Mouse (Mus musculus) hindlimb bud, embryonic 11.5 days (tissue): ENCODE results near the gene Znhit1.

Experiments used
- DNase-seq: peaks from one replicate; pipeline ENCODE4 v3.0.0-alpha.2; 2012; ENCODE audit warnings: low read depth, low spot score; ENCODE audit errors: extremely low spot score

The Znhit1 gene

DNA sequence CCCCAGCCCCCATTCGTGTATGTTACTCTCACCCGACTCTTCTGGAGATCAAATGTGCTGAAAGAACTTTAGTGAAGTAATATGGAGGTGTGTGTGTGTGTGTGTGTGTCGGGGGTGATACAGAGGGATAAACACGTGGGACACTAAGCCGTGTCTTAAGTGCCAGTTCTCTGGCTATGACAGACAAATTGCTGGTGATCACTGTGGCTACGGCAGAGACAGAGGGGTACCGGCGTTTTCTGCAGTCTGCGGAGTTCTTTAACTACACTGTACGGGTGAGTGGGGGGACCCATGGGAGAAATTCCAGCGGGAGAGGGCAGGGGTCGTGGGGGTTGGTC, at the start of gene Znhit1:
Gene Znhit1, minus strand, starts transcription at position 88 of the 338 bp plus-strand sequence.
- no peak for DNase-seq

DNA sequence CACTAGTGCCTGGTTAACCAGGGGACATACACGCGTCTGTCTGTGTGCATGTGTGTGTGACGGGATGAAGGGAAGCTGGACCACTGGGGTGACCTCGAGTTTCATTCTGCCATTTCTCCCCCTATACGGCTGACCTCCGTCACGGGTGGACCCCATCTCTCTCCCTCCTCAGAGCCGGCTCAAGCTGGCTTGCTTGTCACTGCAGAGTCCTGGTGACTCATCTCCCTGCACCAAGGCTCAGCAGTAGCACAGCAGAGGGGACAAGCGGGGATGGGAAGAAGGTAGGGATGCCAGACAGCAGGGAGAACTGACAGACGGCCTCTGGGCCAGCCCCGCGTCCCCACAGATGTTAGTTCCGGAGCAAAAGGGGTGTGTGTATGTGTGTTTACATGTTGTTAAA, 48.4 kb upstream of the Znhit1 start:
- no peak for DNase-seq

DNA sequence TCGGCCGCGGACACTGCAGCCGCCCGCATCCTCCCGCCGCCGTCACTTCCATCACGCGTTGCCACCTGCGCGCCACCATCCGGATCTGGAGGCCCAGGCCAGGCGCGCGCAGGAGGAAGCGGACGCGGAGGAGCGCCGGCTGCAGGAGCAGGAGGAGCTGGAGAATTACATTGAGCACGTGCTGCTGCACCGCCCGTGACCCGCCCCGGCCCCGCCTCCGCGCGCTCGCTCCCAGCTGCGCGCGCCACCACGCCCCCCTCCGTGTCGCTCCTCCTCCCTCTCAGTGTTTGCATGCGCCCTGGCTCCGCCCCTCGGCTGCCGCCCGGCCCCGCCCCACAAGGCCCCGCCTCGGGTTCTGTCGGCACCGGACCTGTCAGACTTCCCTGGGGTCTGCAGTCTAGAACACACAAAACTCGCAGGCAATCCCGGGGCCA, 44.8 kb upstream of the Znhit1 start:
- peak; percentile 46 for DNase-seq

DNA sequence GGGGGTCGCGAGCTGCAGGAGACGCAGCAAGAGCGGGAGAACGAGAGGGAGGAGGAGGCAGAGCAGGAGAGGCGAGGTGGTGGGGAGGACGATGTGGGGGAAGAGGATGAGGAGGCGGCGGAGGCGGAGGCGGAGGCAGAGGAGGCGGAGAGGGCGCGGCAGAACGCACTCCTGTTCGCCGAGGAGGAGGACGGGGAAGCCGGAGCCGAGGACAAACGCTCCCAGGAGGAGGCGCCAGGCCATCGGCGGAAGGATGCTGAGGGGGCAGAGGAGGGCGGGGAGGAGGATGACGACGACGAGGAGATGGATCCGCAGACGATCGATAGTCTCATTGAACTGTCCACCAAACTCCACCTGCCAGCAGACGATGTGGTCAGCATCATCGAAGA, 44.2 kb upstream of the Znhit1 start:
- DNase-seq: no peak

DNA sequence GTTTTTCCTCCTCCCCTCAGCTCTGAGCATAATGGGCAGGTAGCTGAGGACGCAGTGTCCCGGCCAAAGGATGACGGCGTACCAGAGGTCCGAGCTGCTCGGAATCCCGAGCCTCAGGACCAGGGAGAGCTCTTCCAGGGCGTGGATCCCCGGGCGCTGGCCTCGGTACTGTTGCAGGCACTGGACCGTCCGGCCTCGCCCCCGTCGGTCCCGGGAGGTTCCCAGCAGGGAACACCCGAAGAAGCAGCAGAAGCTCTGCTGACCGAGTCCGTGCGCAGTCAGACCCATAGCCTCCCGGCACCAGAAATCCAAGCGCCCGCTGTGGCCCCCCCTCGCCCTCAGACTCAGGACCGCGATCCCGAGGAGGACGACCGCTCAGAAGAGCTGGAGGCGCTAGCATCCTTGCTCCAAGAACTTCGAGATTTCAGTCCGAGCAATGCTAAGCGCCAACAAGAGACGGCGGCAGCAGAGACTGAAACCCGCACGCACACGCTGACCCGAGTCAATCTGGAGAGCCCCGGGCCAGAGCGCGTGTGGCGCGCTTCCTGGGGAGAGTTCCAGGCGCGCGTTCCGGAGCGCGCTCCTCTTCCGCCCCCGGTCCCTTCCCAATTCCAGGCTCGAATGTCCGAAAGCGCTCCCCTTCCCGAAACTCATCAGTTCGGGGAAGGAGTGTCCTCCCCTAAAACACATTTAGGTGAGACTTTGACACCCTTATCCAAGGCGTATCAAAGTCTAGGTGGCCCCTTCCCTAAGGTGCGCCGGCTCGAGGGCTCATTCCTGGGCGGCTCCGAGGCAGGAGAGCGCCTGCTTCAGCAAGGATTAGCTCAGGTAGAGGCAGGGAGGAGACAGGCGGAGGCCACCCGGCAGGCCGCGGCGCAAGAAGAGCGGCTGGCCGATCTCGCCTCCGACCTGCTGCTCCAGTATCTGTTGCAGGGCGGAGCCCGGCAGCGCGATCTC, 43.5 kb upstream of the Znhit1 start:
- DNase-seq: no peak

DNA sequence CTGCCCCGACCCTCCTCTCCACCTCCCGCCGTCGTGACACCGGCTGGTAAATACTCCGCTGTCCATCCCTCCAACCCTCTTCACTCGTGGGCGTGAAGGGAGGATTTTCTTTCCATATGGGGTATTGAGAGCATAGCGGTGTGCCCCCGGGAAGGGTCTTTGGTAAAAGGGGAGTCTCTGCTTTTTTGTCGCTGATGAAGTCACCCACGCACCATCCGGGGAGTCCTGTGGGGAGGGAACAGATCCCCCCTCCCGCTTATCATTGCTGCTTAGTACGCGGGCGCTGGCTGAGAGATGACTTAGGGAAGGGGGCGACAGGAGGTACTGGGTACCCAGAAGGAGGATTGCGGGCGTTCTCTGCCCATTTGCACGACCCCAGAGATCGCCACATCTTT, 42.6 kb upstream of the Znhit1 start:
- DNase-seq: no peak

DNA sequence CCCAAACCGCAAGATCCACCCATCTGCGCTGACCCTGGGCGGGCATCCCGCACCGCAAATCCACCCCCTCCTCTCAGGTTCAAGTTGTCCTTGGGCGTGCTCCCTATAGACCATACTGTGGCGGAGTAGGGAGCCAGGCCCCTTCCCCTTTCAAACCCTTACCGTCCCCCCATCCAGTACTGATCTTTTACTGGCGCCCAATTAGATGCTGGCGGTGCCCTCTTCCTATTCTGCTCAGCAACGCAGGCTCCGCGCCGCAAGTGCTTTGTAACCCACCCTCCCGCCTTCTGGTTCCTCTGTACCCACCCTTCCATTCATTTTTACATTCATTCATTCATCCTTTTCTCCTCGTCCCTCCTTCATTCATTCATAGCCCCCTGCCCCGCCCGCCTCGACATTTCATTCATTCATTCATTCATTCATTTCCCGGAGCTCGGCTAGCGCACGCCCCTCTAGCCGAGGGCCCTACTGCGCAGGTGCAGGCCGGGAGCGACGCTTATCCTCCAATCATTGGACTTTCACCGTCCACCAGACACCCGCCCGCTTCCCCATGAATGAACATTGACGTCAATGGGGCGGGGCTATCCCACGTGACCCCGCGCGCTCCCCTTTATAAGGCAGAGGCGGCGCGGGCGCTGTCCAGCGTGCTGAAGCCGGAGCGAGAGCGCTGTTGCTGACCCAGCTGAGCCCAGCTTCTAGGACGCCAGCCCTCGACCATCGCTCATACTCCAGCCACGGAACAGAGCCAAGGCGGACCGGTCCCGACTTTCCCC, 42.0 kb upstream of the Znhit1 start:
- peak; percentile 81 for DNase-seq

DNA sequence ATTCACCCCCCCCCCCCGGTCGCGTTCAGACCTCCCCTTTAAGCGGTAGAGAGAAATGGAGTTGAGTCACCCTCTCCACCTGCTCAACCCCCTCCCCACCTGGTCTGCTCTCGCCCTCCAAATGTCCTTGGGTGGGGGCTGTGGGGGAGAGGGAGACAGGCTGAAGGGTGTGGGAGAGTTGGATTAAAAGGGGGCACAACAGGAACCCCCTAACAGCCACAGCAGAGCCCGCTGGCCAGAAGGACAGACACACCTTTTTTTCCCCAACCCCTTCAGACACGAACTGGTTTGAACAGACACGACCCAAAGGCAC, 41.4 kb upstream of the Znhit1 start:
- no peak for DNase-seq

DNA sequence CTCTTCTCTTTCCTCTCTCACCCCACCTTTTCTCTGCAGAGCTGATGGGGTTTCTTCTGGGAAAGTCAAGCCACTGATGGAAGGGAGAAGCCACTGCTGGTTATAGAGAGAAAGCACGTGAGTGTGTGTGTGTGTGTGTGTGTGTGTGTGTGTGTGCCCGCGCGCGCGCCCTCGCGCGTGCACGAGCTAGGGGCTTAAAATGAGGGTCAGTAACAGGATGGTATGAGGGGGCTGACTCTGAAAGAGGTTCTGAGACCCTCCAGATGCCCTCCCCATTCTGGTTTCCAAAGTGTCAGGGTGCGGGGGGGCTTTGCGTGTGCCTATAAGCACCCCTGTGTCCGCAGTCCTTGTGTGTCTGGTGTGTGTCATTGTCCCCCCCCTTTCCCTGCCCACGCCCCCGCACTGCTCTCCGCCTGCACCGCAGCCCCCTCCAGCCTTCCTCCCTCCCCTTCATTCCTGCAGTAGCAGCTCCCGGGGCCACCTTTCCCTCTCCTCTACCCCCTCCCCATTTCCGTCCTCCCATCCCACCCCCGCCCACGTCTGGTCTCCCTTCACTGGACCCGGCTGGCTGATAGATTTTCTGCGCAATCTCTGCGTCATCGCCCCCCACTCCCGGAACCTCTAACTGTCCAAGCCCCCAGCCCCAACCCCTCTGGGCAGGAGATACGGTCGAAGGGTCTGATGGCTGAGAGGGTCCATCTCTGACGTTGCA, 40.9 kb upstream of the Znhit1 start:
- DNase-seq: no peak

DNA sequence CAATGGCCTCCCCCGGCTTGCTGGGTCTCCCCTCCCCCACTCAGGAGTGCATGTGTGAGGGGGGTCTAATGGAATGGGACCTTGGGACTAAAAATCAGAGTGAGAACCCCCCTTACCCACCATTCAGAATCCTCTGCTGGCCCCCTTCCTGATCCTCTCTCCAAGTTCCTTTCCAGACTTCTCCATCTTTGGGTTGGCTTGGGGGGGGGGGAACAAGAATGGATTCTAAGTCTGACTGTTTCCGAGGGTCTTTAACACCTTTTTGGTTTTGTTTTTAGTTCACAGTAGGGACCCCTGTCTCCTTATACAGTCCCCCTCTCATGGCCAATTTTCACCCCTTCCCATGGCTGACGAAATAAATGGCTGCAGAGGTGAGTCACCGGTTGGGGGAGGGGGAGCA, 38.3 kb upstream of the Znhit1 start, which contains the start of gene Vgf:
Gene Vgf, plus strand, starts transcription at position 301 of the 400 bp plus-strand sequence.
- no peak for DNase-seq

DNA sequence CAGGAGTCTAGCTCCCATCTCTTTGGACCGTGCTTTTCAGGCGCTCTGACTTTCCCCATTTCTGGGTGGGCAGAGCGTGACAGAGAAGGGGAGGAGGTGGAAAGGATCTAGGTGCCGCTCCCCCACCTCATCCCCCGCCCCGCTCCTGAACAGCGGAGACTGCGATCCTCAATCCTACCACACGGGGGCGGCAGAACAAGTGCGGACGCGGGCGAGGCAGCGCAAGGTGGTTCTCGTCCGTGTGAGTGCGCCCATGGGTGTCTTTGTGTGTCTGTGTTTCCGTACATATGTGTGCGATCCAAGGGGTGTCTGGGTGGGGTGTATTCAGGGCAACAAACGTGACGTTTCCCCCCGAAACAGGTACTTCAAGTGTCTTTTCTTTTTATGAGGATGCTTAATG, 37.3 kb upstream of the Znhit1 start:
- no peak for DNase-seq

DNA sequence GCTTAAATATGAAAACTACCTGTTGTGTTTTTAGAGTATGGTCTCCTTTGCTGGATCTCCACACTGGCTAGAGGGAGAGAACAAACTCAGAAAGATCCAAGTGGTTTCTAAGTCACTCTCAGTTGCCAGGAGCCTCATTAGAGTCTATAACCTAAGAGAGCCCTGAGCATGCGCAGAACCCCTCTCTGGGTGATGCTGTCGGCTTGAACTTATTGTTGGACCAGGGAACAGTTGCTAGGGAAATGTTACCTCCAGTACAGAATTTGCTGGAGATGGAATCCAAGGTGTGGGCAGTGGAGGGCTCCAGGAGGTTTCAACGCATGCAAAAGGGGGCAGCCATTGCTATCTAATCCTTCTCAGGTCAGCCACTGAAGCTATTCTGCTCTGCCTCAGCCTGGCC, 36.5 kb upstream of the Znhit1 start:
- DNase-seq: no peak

DNA sequence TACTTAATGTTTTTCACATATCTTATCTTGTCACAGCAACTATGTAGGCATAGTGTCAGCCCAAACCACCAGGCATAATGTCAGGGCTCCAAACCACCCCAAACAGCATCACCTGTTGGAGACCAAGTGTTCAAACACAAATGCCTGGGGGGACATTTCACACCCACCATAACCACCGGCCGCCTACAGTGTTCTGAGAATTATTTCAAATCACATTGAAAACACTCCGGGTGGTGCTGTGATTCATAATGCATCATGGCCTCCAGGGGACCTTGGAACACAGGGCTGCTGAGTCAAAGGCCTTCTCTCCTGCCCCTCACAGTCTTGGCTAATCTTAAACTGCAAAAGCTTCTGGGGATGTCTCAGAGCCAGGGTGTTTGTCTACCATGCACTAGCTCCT, 28.1 kb upstream of the Znhit1 start:
- no peak for DNase-seq

DNA sequence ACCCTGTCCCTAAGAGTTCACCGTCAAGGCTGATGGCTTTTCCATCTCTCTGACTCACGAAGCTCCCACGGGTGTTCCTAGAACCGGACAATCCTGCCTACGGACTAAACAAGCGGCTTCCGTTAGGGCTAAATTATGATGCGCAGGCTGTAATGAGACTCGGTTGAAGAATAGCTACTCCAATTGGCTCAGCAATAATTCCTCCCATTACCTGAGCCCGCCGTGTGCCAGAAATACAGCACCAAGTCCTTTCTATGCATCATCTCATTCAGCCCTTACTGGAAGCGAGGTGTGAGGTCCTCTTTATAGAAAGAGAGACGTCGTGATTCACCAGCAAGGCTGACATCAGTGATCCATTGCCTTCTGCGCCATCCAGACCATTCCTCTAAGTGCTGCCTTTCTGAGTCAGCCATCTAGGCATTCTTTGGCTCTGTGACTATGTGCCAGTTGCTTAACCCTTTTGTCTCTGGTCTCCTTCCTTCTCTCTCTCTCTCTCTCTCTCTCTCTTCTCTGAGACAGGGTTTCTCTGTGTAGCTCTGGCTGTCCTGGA, 24.7 kb upstream of the Znhit1 start:
- no peak for DNase-seq

DNA sequence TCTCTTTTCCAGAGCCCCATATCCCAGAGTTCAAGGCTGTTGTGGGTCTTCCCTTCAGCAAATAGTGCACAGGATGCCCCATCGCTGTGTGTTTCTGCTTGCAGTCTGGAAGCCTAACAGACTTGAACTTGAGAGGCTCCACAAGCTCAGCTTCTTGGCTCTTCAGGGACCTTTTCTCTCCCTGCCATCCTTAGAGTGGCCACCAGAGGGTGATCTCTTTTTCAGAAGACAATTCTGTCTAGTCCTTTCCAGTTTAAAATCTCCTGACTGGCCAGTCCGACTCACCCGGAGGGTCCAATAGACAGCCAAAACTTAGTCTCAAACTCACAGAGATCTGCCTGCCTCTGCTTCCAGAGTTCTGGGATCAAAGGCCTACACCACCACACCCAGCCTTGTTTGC, 22.2 kb upstream of the Znhit1 start:
- no peak for DNase-seq

DNA sequence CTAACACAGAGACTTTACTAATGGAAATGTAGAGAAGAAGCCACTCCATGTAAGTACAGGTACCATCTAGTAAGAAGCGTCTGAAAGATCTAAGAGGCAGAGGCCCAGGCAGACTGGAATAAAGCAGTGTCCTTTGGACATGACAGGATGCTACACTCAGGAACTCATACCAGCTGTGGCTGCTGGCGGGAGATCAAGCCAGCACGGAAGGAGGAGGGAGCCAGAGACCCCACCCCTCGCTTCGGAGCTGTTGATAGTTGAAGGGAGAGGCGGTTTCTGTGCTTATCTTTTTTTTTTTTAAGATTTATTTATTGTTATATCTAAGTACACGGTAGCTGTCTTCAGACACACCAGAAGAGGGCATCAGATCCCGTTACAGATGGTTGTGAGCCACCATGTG, 19.5 kb upstream of the Znhit1 start:
- DNase-seq: no peak

DNA sequence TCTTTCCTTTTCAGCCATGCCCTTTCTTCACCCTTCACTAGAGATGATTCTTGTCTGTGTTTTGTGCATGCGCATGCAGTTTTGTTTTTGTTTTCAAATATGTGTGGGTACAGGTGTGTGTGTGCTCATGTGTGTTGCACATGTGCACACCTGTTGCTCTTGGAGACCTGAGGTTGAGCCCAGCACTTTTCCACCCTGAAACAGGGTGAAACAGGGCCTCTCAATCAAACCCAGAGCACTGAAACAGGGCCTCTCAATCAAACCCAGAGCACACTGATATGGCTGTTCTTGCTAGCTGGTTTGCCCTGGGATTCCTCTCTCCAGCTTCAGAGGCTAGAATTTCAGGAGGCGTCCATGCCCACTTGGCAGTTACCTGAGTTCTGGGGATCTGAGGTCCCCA, 12.8 kb upstream of the Znhit1 start:
- no peak for DNase-seq

DNA sequence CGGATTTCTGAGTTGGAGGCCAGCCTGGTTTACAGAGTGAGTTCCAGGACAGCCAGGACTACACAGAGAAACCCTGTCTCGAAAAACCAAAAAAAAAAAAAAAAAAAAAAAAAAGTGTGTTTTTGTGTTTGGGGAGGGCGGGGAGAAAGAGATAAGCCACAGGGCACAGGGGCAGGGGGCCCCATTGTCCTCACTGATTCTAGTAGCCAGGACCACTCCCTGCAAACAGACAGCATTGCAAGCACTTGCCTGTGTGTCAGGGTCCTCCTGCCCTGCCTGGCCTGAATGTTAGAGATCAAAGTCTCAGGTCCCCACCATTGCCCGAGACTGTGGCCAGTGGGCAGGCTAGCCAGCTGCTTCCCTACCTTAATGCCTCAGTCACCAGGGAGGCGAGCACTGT, 11.6 kb upstream of the Znhit1 start:
- no peak for DNase-seq

DNA sequence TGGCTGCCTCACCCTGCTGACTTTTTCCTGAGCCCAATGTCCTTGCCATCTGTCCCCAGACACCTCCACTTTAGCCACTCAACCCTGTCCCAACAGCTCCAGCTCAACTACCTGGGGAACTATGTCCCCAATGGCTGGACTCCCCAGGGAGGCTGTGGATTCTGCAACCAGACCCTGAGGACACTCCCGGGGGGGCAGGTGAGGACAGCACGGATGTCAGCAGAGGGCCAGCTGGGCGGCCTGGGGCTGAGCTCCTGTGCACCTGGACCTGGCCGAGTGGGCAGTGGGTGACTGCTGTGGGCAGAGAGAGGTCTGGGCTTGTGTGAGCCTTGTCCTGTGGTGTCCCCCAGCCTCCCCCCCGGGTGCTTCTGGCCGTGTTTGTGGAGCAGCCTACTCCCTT, 2.0 kb upstream of the Znhit1 start:
- DNase-seq: no peak

DNA sequence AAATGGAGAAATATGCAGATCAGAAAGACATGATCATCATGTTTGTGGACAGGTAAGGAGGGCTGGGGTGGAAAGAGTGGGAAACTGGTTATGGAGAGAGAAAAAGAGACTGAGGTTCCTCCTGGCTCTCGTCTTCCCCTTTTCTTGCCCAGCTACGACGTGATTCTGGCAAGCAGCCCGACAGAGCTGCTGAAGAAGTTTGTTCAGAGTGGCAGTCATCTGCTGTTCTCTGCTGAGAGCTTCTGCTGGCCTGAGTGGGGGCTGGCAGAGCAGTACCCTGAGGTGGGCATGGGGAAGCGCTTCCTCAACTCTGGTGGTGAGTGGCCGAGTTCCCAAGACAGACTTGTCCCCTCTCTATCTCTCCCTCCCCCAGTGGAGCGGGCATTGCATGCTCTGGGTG, 599 bp upstream of the Znhit1 start:
- DNase-seq: no peak

DNA sequence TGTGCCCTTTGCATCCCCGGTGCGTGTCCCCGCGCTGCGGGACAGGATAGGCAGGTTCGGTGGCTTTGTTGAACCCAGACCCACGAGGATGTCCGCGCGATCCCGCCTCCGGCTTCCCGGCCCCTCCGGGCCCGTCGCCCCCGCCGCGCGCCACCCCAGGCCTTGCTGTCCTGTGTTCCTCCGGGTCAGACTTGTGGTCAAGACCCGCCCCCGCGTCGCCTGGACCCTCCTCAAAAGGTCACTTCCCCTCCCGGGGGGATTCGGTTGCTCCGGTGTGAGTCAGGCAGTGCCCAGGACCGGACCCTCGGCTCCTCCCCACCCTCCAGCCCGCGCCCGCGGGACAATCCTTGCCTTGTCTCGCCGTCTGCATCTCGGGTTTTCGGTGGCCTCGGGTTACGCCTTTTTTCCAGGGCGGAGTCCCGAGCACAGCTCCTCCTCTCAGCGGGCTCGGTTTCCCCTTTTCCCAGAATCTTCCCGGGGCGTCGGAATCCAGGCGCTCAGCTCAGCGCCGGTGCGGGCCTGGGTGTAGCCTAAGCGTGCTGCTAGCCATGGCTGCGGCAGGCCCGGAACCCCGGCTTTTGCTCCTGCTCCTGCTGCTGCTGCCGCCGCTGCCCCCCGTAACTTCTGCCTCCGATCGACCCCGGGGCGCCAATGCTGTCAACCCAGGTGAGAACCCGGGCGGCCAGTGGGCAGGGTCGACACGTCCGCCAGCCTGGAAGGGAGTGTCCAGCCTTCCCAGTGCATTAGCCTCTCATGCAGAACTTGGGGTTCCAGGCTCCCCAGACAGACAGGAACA, 485 bp downstream of the Znhit1 start:
- DNase-seq: peak; percentile 12
